Mouse (Mus musculus) ovary, postnatal 14 days (tissue): Measurements from ENCODE around the gene Usp7.
A peak's percentile ranks its signal among the peaks of the same experiment; 100 is the strongest.

Source experiments
- DNase-seq: peaks from one replicate; pipeline ENCODE4 v3.0.0; 2022; ENCODE audit warnings: low spot score

Gene Usp7

GRCm38 (mm10) chr16:8791949-8792557 lies at the start of gene Usp7:
Usp7 (minus strand) TSS chr16:8792308.
- no peak for DNase-seq

GRCm38 (mm10) chr16:8840557-8840956 lies 48.4 kb upstream of the Usp7 start:
- no peak for DNase-seq

GRCm38 (mm10) chr16:8838921-8839320 lies 46.8 kb upstream of the Usp7 start:
- DNase-seq, result no peak

GRCm38 (mm10) chr16:8837595-8837994 lies 45.5 kb upstream of the Usp7 start:
- DNase-seq, result no peak

- DNase-seq, result no peak
These were observed 44.8 kb upstream of the Usp7 start for GRCm38 (mm10) chr16:8836876-8837275.

- DNase-seq, result no peak
These were observed 39.1 kb upstream of the Usp7 start for GRCm38 (mm10) chr16:8831241-8831640.

- DNase-seq, result peak; percentile 41
These were observed 38.5 kb upstream of the Usp7 start for GRCm38 (mm10) chr16:8830431-8831211.

GRCm38 (mm10) chr16:8829564-8830359 lies 37.7 kb upstream of the Usp7 start, which contains the start of gene 1810013L24Rik:
1810013L24Rik (plus strand) TSS chr16:8830100.
- DNase-seq, result peak; percentile 90

- DNase-seq, result no peak
These were observed 36.8 kb upstream of the Usp7 start for GRCm38 (mm10) chr16:8828636-8829563.

GRCm38 (mm10) chr16:8827366-8827765 lies 35.3 kb upstream of the Usp7 start:
- no peak for DNase-seq

GRCm38 (mm10) chr16:8823661-8824060 lies 31.6 kb upstream of the Usp7 start:
- no peak for DNase-seq

- no peak for DNase-seq
These were observed 30.5 kb upstream of the Usp7 start for GRCm38 (mm10) chr16:8822586-8822985.

- no peak for DNase-seq
These were observed 29.3 kb upstream of the Usp7 start for GRCm38 (mm10) chr16:8821429-8821828.

- no peak for DNase-seq
These were observed 25.8 kb upstream of the Usp7 start for GRCm38 (mm10) chr16:8817872-8818271.

- no peak for DNase-seq
These were observed 18.5 kb upstream of the Usp7 start for GRCm38 (mm10) chr16:8810399-8811127.

GRCm38 (mm10) chr16:8806703-8807102 lies 14.6 kb upstream of the Usp7 start:
- peak; percentile 17 for DNase-seq

GRCm38 (mm10) chr16:8795906-8796305 lies 3.8 kb upstream of the Usp7 start:
- no peak for DNase-seq

GRCm38 (mm10) chr16:8794952-8795351 lies 2.8 kb upstream of the Usp7 start:
- no peak for DNase-seq

GRCm38 (mm10) chr16:8790886-8791285 lies 1.2 kb downstream of the Usp7 start:
- DNase-seq, result no peak

- peak; percentile 5 for DNase-seq
These were observed 7.4 kb downstream of the Usp7 start for GRCm38 (mm10) chr16:8784753-8785152.
